ENCODE assay signal across 8 mouse cellular contexts in genomic region chr5:107233366-107234354, GRCm38 (mm10). TPM values are rescaled to one million over a fixed set of nuclear protein-coding genes. Genes with fewer than 3 reads are reported as not detected.
DNase-seq lines count a peak whose midpoint lies in the region; ATAC-seq lines count a peak whose summit lies in the region.

No protein-coding gene starts in this region.

- H3K27me3 ChIP-seq in heart, embryonic 10.5 days (ENCODE audit: insufficient read depth, poor library complexity, severe bottlenecking): no peaks in the 10 kb centered on the region

- no peaks in the 10 kb centered on the region for H3K9me3 ChIP-seq in heart, embryonic 10.5 days

- H3K27ac ChIP-seq in heart, embryonic 10.5 days: peak overlapping the region; percentile 79

- no peaks in the 10 kb centered on the region for H3K36me3 ChIP-seq in heart, embryonic 10.5 days

- DNase-seq in gastrocnemius, adult 18-20 months (ENCODE audit: low spot score): peak; percentile 52
- no peak for DNase-seq in gastrocnemius, postnatal 4 days (ENCODE audit: low spot score in 2 of 2)
- DNase-seq in heart, embryonic 10.5 days (ENCODE audit: low spot score): no peak
- peak; percentile 55 for DNase-seq in kidney, postnatal 10 days
- peak; percentile 38 for DNase-seq in lung, postnatal 25 days (ENCODE audit: low spot score)
- DNase-seq in yolk sac, embryonic 10.5 days (ENCODE audit: low spot score): no peak
- DNase-seq in layer of hippocampus, postnatal 25 days (ENCODE audit: extremely low spot score in 1 of 2, low spot score in 1 of 2): no peak

- H3K4me3 ChIP-seq in heart, embryonic 10.5 days: no peak overlapping the region

- ATAC-seq in megakaryocyte, adult 5-6 weeks (ENCODE audit: poor library complexity, severe bottlenecking): no peak

- peaks cover 73% of the 10 kb centered on the region for H3K4me1 ChIP-seq in heart, embryonic 10.5 days

- WGBS in heart, embryonic 10.5 days: 51% methylated on average over 14 of the region's 14 CpGs

RNA-seq across cellular contexts. Expression of gene Tgfbr3, which starts 55.8 kb away (rescaled TPM):
- total RNA-seq in gastrocnemius, adult 18-20 months (2021): 10 to 100 TPM; 14.5 to 15.8 TPM
- 10 to 100 TPM; 57.1 to 57.3 TPM for total RNA-seq in gastrocnemius, postnatal 4 days (2021)
- polyA plus RNA-seq in heart, embryonic 10.5 days (2016; fragmentation: Nextera tagmentation; extraction: Ambion mirVana): 36.7 and 54.6 TPM in 2 replicates
- 0.89 and 1.3 TPM in 2 replicates for total RNA-seq in megakaryocyte, adult 5-6 weeks (2015)
- total RNA-seq in megakaryocyte, adult 5-6 weeks (2017): 1.3 and 1.7 TPM in 2 replicates
- 10 to 100 TPM; 13.3 to 16.3 TPM for total RNA-seq in layer of hippocampus, postnatal 25 days (2021)

Comparison
In these comparisons a context has a peak if more than half of its experiments do, and no peak if none do; other contexts are left out.
1. DNase-seq: peak in gastrocnemius, adult 18-20 months (single experiment), kidney, postnatal 10 days (single experiment) and lung, postnatal 25 days (single experiment); none in gastrocnemius, postnatal 4 days (0 of 2), heart, embryonic 10.5 days (single experiment), yolk sac, embryonic 10.5 days (single experiment) and layer of hippocampus, postnatal 25 days (0 of 2).
2. RNA of gene Tgfbr3, which starts 55.8 kb away (total RNA-seq): 57.1 to 57.3 TPM in gastrocnemius, postnatal 4 days, 13.3 to 16.3 TPM in layer of hippocampus, postnatal 25 days and 14.5 to 15.8 TPM in gastrocnemius, adult 18-20 months; 0.89 to 1.7 TPM in megakaryocyte, adult 5-6 weeks; every median in the first group is over 4 times any median in the second.